Mouse (Mus musculus) liver, adult 2 months (tissue): ENCODE measurements around the gene 4933430I17Rik. TPM values are rescaled to one million over a fixed set of nuclear protein-coding genes. Genes with fewer than 3 reads are reported as not detected.

Experiments used
- DNase-seq: peaks from one replicate; pipeline ENCODE4 v3.0.0-alpha.2; 2011; ENCODE audit warnings: low read depth, low spot score; ENCODE audit errors: extremely low read depth
- H3K27ac ChIP-seq: fragments of 200-500 bp; replicated peaks from 2 replicates; pipeline ENCODE4 v1.5.1; 2012; ENCODE audit warnings: low read depth, mild to moderate bottlenecking, control low read depth, inconsistent platforms, low read length; ENCODE audit not compliant: insufficient read depth
- H3K27me3 ChIP-seq: fragments of 200-500 bp; 2 replicates; pipeline ENCODE4 v1.6.1; 2012; ENCODE audit warnings: mild to moderate bottlenecking, moderate library complexity, low read length, inconsistent platforms; ENCODE audit not compliant: control insufficient read depth, insufficient read depth
- H3K36me3 ChIP-seq: fragments of 200-500 bp; 2 replicates; pipeline ENCODE4 v1.6.1; 2012; ENCODE audit warnings: low read length, inconsistent platforms; ENCODE audit not compliant: control insufficient read depth, insufficient read depth
- H3K4me1 ChIP-seq: fragments of 200-500 bp; 2 replicates; pipeline ENCODE4 v1.6.1; 2011; ENCODE audit warnings: low read length; ENCODE audit not compliant: control insufficient read depth, insufficient read depth
- H3K4me3 ChIP-seq: fragments of 200-500 bp; 2 replicates; pipeline ENCODE4 v1.5.1; 2011; ENCODE audit warnings: low read depth, mild to moderate bottlenecking, control low read depth, low read length, moderate library complexity; ENCODE audit not compliant: insufficient read depth
- H3K79me2 ChIP-seq: fragments of 200-500 bp; 2 replicates; pipeline ENCODE4 v1.6.1; 2012; ENCODE audit warnings: inconsistent platforms, mild to moderate bottlenecking, low read length, moderate library complexity; ENCODE audit not compliant: control insufficient read depth, insufficient read depth
- H3K9ac ChIP-seq: fragments of 200-500 bp; 2 replicates; pipeline ENCODE4 v1.6.1; 2012; ENCODE audit warnings: low read depth, mild to moderate bottlenecking, control low read depth, inconsistent platforms, low read length
- CTCF ChIP-seq: fragments of 200-500 bp; IDR thresholded peaks from 2 replicates; pipeline ENCODE4 v1.5.1; 2011; ENCODE audit warnings: low read depth, low read length, control low read depth
- POLR2A ChIP-seq: fragments of 200-500 bp; IDR thresholded peaks from 2 replicates; pipeline ENCODE4 v1.6.1; 2011; ENCODE audit warnings: low read length, control low read depth; ENCODE audit not compliant: insufficient read depth; ENCODE audit errors: extremely low read depth
- WGBS: fragments of 180-500 bp; shearing (Covaris S2); methylation state at CpG from one replicate; pipeline ENCODE4 v1.1.7; 2018; 5-methylcytosine and 5-hydroxymethylcytosine counted together
- polyA plus RNA-seq: library from polyadenylated mRNA; depleted of rRNA; stranded (reverse); fragments of >200 nt; gene quantifications from 2 replicates; pipeline ENCODE4 v1.2.3, GENCODE M21; 2012
- total RNA-seq: library from RNA; depleted of rRNA; stranded (reverse); fragments of >200 nt; gene quantifications from 2 replicates; pipeline ENCODE4 v1.2.3, GENCODE M21; 2014

Gene 4933430I17Rik
- total and polyA plus RNA-seq, 2 experiments, result not detected

DNA sequence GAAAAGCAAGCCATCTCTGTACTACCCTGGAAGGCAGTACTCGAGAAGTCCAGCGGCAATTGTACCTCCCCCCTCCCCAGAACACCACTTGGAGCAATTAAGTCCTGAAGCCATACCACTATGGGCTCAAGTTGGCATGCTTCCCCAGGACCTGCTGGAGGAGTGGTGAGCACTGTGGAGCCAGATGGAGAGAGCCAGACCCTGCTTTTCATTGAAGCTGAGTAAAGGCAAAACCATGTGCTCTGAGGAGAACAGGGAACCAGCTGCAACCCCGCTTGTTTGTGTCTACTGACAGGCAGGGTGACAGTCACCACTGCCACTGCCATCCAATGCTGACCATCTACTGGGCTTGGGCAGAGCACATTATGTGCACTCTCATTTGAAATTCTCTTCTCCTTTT lies 16.6 kb downstream of the 4933430I17Rik start:
- DNase-seq, result no peak
- Histone ChIP-seq H3K79me2 (no peaks in the 10 kb centered on the region), H3K27ac (no peak overlapping the region), H3K27me3 (no peaks in the 10 kb centered on the region), H3K9ac (no peak overlapping the region), H3K4me3 (no peak overlapping the region), H3K4me1 (no peaks in the 10 kb centered on the region), H3K36me3 (no peaks in the 10 kb centered on the region)
- whole genome bisulfite sequencing, result 89% methylated on average over 3 of the region's 3 CpGs
- TF ChIP-seq CTCF, result no peak
- no peak for TF ChIP-seq POLR2A

DNA sequence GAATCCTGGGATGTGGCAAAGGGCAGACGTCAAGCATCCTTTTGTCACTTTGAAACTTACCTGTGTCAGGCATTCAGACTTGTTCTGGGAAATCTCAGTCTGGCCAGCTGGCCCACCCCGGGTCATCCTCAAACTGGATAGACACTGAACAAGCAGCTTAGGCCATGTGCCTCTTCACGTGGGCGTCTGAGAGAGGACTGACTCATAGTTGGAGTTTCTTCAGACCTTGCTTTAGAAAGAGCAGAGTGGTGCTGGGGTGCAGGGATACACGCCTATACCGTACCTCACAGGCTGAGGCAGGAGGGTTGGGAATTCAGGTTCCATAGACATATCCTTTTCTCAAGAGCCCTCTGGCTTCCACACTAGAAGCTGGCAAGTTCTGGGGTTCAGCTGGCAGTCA lies 18.6 kb downstream of the 4933430I17Rik start:
- H3K79me2 ChIP-seq, result no peaks in the 10 kb centered on the region
- no peaks in the 10 kb centered on the region for H3K4me1 ChIP-seq
- no peak overlapping the region for H3K9ac ChIP-seq
- DNase-seq, result no peak
- no peaks in the 10 kb centered on the region for H3K27me3 ChIP-seq
- no peaks in the 10 kb centered on the region for H3K36me3 ChIP-seq
- H3K27ac ChIP-seq, result no peak overlapping the region
- 92% methylated on average over 6 of the region's 6 CpGs for WGBS
- TF ChIP-seq POLR2A (no peak), CTCF (no peak)
- H3K4me3 ChIP-seq, result no peak overlapping the region

DNA sequence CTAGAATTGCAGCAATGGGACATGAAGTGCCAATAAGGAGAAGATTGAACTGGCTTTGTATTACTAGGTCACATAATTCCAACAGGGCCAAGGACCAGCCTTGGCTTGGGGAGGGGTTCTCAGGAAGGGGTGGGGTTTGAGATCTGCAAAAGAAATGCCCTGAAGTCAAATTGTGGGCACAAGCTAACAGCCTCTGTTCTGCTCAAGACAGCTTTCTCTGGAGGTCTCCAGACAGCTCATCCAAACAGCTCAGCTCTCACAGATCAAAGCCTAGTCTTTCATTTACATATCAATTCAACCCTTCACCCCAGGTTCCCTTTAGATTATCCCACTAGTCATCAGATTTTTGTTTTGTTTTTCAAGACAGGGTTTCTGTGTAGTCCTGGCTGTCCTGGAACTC lies 19.6 kb downstream of the 4933430I17Rik start:
- Histone ChIP-seq H3K4me1 (no peaks in the 10 kb centered on the region), H3K9ac (no peak overlapping the region), H3K36me3 (no peaks in the 10 kb centered on the region), H3K4me3 (no peak overlapping the region), H3K27me3 (no peaks in the 10 kb centered on the region), H3K79me2 (no peaks in the 10 kb centered on the region), H3K27ac (no peak overlapping the region)
- no peak for DNase-seq
- TF ChIP-seq POLR2A (no peak), CTCF (no peak)

DNA sequence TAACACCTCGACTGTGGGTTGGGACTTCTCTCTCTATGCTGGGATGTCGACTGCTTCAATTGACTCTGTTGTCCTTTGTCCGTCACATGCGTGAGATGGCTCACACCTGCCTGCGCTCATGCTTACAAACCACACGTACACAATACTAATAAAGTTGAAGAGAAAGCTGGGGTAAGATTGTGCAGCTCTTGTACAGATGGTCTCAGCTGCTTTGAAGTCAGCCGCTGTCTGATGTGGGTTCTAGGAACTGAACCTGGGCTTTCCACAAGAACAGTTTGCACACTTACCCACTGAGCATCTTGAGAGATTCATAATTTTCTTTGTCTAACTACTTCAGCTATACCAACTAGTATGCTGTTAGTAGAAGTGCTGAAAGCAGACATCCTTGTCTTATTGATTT lies 26.8 kb downstream of the 4933430I17Rik start:
- Histone ChIP-seq H3K36me3 (no peaks in the 10 kb centered on the region), H3K4me1 (no peaks in the 10 kb centered on the region), H3K4me3 (no peak overlapping the region), H3K27me3 (no peaks in the 10 kb centered on the region), H3K27ac (no peak overlapping the region), H3K9ac (no peak overlapping the region), H3K79me2 (no peaks in the 10 kb centered on the region)
- DNase-seq, result no peak
- WGBS, result 79% methylated on average over 7 of the region's 7 CpGs
- no peak for TF ChIP-seq CTCF
- TF ChIP-seq POLR2A, result no peak

DNA sequence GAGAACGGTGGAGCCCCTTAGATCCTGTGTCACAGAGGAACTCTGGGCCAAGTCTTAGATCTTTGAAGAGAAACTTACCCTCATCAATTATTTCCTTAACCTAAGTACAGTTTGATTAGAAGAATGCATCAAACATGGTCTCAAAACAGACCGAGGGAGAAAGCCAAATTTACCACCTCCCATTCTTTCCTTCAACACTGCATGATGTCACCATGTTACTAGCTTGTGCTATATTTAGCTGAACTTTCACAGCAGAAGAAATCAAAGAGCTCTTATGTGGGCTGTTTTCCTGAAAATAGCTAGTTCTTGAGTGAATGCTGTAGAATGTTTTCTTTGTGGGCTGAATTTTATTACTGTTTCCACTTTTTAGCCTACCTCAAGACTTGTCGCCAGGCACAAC lies 32.3 kb downstream of the 4933430I17Rik start:
- WGBS, result 73% methylated on average over 3 of the region's 3 CpGs
- Histone ChIP-seq H3K4me1 (no peaks in the 10 kb centered on the region), H3K27me3 (no peaks in the 10 kb centered on the region), H3K79me2 (no peaks in the 10 kb centered on the region), H3K4me3 (no peak overlapping the region), H3K36me3 (no peaks in the 10 kb centered on the region), H3K9ac (no peak overlapping the region), H3K27ac (no peak overlapping the region)
- TF ChIP-seq POLR2A (no peak), CTCF (no peak)
- DNase-seq, result no peak

DNA sequence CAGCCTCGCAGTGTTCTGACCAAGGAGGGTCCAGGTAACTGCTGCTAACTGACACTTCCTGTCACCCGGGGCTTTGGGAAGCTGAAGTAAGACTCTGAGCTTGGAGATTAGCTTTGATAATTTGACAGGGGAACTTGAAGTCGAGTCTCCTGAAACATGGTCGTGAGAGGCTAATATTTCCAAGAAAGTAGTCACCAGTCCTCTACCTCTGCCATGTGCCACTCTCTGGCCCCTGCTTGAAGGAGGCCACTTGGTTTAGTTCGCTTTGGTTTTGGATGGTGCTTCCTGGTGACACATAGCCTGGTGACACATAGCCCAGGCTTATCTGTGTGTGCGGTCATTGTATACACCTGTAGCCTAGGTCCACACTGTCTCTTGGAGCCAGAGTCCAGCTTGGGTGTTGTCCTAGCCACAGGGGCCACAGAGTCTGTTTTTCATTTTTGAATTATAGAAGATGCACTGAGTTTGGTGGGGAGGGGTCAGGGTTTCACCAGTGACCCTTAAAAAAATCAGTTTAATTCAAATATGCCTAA lies 34.7 kb downstream of the 4933430I17Rik start, which contains the start of gene Rgs3:
TSS of gene Rgs3 (plus strand) at position 51 of the 533 bp plus-strand sequence.
- H3K27ac ChIP-seq, result no peak within 1 kb of the TSS
- WGBS, result 54% methylated on average over 6 of the region's 6 CpGs
- no peak for TF ChIP-seq POLR2A
- no peak for TF ChIP-seq CTCF

More for the DNA sequence above, 34.7 kb downstream of the 4933430I17Rik start, which contains the start of gene Rgs3:
- Histone ChIP-seq H3K27me3 (no peaks in the 10 kb centered on the region), H3K79me2 (no peaks in the 10 kb centered on the region), H3K36me3 (no peaks in the 10 kb centered on the region), H3K9ac (no peak within 1 kb of the TSS), H3K4me3 (no peak within 1 kb of the TSS), H3K4me1 (no peaks in the 10 kb centered on the region)
- no peak for DNase-seq
